Mouse (Mus musculus): Measurements from ENCODE around the gene Shank2.

Gene Shank2

GRCm38 (mm10) chr7:144417644-144418343 lies 416.1 kb downstream of the Shank2 start:
- no peak for DNase-seq (ENCODE audit: low spot score in 2 of 2)

- DNase-seq (ENCODE audit: low spot score in 2 of 2) = no peak
These were observed 418.8 kb downstream of the Shank2 start for GRCm38 (mm10) chr7:144420552-144420951.

GRCm38 (mm10) chr7:144421478-144421877 lies 419.8 kb downstream of the Shank2 start:
- DNase-seq (ENCODE audit: low spot score in 2 of 2) = no peak

- DNase-seq (ENCODE audit: low spot score in 2 of 2) = peak in 1 of 2 experiments; percentile 61
These were observed 424.2 kb downstream of the Shank2 start for GRCm38 (mm10) chr7:144425953-144426352.

GRCm38 (mm10) chr7:144426594-144426993 lies 424.9 kb downstream of the Shank2 start:
- no peak for DNase-seq (ENCODE audit: low spot score in 2 of 2)

GRCm38 (mm10) chr7:144427460-144427859 lies 425.7 kb downstream of the Shank2 start:
- DNase-seq (ENCODE audit: low spot score in 2 of 2) = no peak

- no peak for DNase-seq (ENCODE audit: low spot score in 2 of 2)
These were observed 431.2 kb downstream of the Shank2 start for GRCm38 (mm10) chr7:144432920-144433319.

GRCm38 (mm10) chr7:144438811-144439210 lies 437.1 kb downstream of the Shank2 start:
- no peak for DNase-seq (ENCODE audit: low spot score in 2 of 2)

GRCm38 (mm10) chr7:144441466-144441865 lies 439.7 kb downstream of the Shank2 start:
- DNase-seq (ENCODE audit: low spot score in 2 of 2) = no peak

GRCm38 (mm10) chr7:144441976-144442375 lies 440.2 kb downstream of the Shank2 start:
- DNase-seq (ENCODE audit: low spot score in 2 of 2) = no peak

- DNase-seq (ENCODE audit: low spot score in 2 of 2) = peak in 1 of 2 experiments; percentile 18
These were observed 443.1 kb downstream of the Shank2 start for GRCm38 (mm10) chr7:144444788-144445187.

- peak; percentile 28 to 31 for DNase-seq (ENCODE audit: low spot score in 2 of 2)
These were observed 445.4 kb downstream of the Shank2 start for GRCm38 (mm10) chr7:144447146-144447545.

GRCm38 (mm10) chr7:144448186-144448585 lies 446.5 kb downstream of the Shank2 start:
- no peak for DNase-seq (ENCODE audit: low spot score in 2 of 2)

- DNase-seq (ENCODE audit: low spot score in 2 of 2) = no peak
These were observed 448.2 kb downstream of the Shank2 start for GRCm38 (mm10) chr7:144449637-144450570.

GRCm38 (mm10) chr7:144450661-144451060 lies 448.9 kb downstream of the Shank2 start:
- no peak for DNase-seq (ENCODE audit: low spot score in 2 of 2)

- no peak for DNase-seq (ENCODE audit: low spot score in 2 of 2)
These were observed 457.2 kb downstream of the Shank2 start for GRCm38 (mm10) chr7:144458881-144459280.

GRCm38 (mm10) chr7:144461246-144461902 lies 459.6 kb downstream of the Shank2 start:
- DNase-seq (ENCODE audit: low spot score in 2 of 2) = no peak

- no peak for DNase-seq (ENCODE audit: low spot score in 2 of 2)
These were observed 460.8 kb downstream of the Shank2 start for GRCm38 (mm10) chr7:144462577-144462976.

- no peak for DNase-seq (ENCODE audit: low spot score in 2 of 2)
These were observed 467.0 kb downstream of the Shank2 start for GRCm38 (mm10) chr7:144468741-144469140.

GRCm38 (mm10) chr7:144469181-144469641 lies 467.5 kb downstream of the Shank2 start:
- no peak for DNase-seq (ENCODE audit: low spot score in 2 of 2)

- no peak for DNase-seq (ENCODE audit: low spot score in 2 of 2)
These were observed 468.3 kb downstream of the Shank2 start for GRCm38 (mm10) chr7:144469908-144470544.

All from thymus, postnatal 10 days (tissue).